ENCODE assay signal across 9 mouse cellular contexts in the genomic region with DNA sequence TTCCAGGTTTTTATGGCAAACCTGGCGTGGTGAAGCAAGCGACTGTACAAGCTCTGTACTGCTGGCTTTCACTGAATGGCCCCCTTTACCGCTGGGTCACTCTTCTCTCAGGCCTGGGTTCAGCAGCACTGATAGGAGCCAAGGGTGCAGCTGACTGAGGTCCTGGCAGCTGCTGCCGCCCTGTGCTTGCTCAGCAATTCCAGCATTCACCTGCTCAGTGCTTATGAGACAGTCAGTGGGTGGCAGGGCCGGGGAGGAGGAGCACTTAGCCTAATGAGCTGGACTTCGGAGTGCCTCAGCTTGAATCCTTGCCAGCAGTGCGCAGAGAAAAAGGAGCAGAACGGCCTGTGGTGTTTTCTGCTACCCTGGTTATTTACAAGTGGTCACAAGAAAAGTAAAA.
DNase-seq lines count a peak whose midpoint lies in the region; ATAC-seq and TF ChIP-seq lines count a peak whose summit lies in the region.
"Had no signal": no experiment of that assay in that cellular context is flagged by ENCODE, and none has a peak within 500 bp of the region (broad histone marks: within the 10 kb centered on the region; RNA-seq: fewer than 3 reads in every experiment).

No protein-coding gene starts in this region.

- H3K27ac ChIP-seq in hindbrain, embryonic 12.5 days: no peak overlapping the region
- no peak overlapping the region for H3K27ac ChIP-seq in hindbrain, embryonic 11.5 days (ENCODE audit: low read depth, low read length)
- no peak overlapping the region for H3K27ac ChIP-seq in forebrain, postnatal 0 days (ENCODE audit: low read depth, low read length)
- H3K27ac ChIP-seq in limb, embryonic 14.5 days (replicated peaks; ENCODE audit: low read depth, low read length): no peak overlapping the region
- H3K27ac ChIP-seq: heart, embryonic 15.5 days had no signal

- no peak for DNase-seq in hindbrain, embryonic 11.5 days (ENCODE audit: low spot score)
- DNase-seq in ZHBTc4 (ENCODE audit: low read depth, low spot score): peak; percentile 46
- DNase-seq in forebrain, postnatal 0 days: no peak
- peak; percentile 36 for DNase-seq in limb, embryonic 14.5 days (ENCODE audit: low spot score)
- no peak for DNase-seq in spleen, postnatal 14 days (ENCODE audit: low spot score in 2 of 2)
- DNase-seq in frontal cortex, postnatal 25 days (ENCODE audit: low spot score in 2 of 2): no peak
- DNase-seq in left cerebral cortex, adult 11 months (ENCODE audit: low spot score): no peak

- no peak overlapping the region for H3K9ac ChIP-seq in hindbrain, embryonic 12.5 days
- no peak overlapping the region for H3K9ac ChIP-seq in hindbrain, embryonic 11.5 days (ENCODE audit: low read depth, low read length)
- H3K9ac ChIP-seq in forebrain, postnatal 0 days: no peak overlapping the region
- no peak overlapping the region for H3K9ac ChIP-seq in limb, embryonic 14.5 days (ENCODE audit: low read depth, low read length, severe bottlenecking)
- H3K9ac ChIP-seq: heart, embryonic 15.5 days had no signal

- TF ChIP-seq CTCF in forebrain, postnatal 0 days (IDR thresholded peaks at IDR 0.05; ENCODE audit: low read depth): no peak

- 0 out of 2 replicates have a peak, but pooled peaks cover 3% of the 10 kb centered on the region for H3K4me1 ChIP-seq in hindbrain, embryonic 12.5 days
- H3K4me1 ChIP-seq in hindbrain, embryonic 11.5 days (replicated peaks; ENCODE audit: control insufficient read depth, insufficient read depth, low read length): peaks cover 2% of the 10 kb centered on the region; the same call in 1 of the 2 replicates
- no peaks in the 10 kb centered on the region for H3K4me1 ChIP-seq in forebrain, postnatal 0 days (ENCODE audit: insufficient read depth)
- H3K4me1 ChIP-seq in limb, embryonic 14.5 days (ENCODE audit: control insufficient read depth, insufficient read depth, low read length): peaks cover 8% of the 10 kb centered on the region

- H3K36me3 ChIP-seq in hindbrain, embryonic 12.5 days: no peaks in the 10 kb centered on the region
- H3K36me3 ChIP-seq in hindbrain, embryonic 11.5 days (ENCODE audit: control insufficient read depth, insufficient read depth, low read length): no peaks in the 10 kb centered on the region
- no peaks in the 10 kb centered on the region for H3K36me3 ChIP-seq in forebrain, postnatal 0 days (ENCODE audit: insufficient read depth)
- no peaks in the 10 kb centered on the region for H3K36me3 ChIP-seq in limb, embryonic 14.5 days (ENCODE audit: control insufficient read depth, insufficient read depth, low read length)
- H3K36me3 ChIP-seq: heart, embryonic 15.5 days had no signal

- peak; percentile 63; the same call in 1 of the 2 replicates for ATAC-seq in hindbrain, embryonic 12.5 days (ENCODE audit: low FRiP score)
- no peak for ATAC-seq in hindbrain, embryonic 11.5 days (ENCODE audit: low FRiP score)
- peak; percentile 51; the same call in 1 of the 2 replicates for ATAC-seq in forebrain, postnatal 0 days
- ATAC-seq in limb, embryonic 14.5 days (ENCODE audit: low FRiP score, low read depth): no peak

- no peaks in the 10 kb centered on the region for H3K9me3 ChIP-seq in hindbrain, embryonic 12.5 days (replicated peaks)
- no peaks in the 10 kb centered on the region for H3K9me3 ChIP-seq in hindbrain, embryonic 11.5 days (ENCODE audit: control insufficient read depth, low read length)
- H3K9me3 ChIP-seq in forebrain, postnatal 0 days (ENCODE audit: low read length): no peaks in the 10 kb centered on the region
- H3K9me3 ChIP-seq in limb, embryonic 14.5 days (ENCODE audit: control insufficient read depth, low read length): no peaks in the 10 kb centered on the region
- H3K9me3 ChIP-seq: heart, embryonic 15.5 days had no signal

- no peak overlapping the region for H3K4me3 ChIP-seq in hindbrain, embryonic 12.5 days
- H3K4me3 ChIP-seq in hindbrain, embryonic 11.5 days (ENCODE audit: low read depth, low read length): no peak overlapping the region
- H3K4me3 ChIP-seq in forebrain, postnatal 0 days (ENCODE audit: low read depth, low read length): no peak overlapping the region
- no peak overlapping the region for H3K4me3 ChIP-seq in limb, embryonic 14.5 days (replicated peaks; ENCODE audit: low read length)
- H3K4me3 ChIP-seq: heart, embryonic 15.5 days had no signal

- no peak overlapping the region for H3K4me2 ChIP-seq in hindbrain, embryonic 12.5 days (replicated peaks)
- H3K4me2 ChIP-seq in hindbrain, embryonic 11.5 days (replicated peaks; ENCODE audit: low read depth, low read length): no peak overlapping the region
- H3K4me2 ChIP-seq in forebrain, postnatal 0 days (ENCODE audit: low read depth): no peak overlapping the region
- H3K4me2 ChIP-seq in limb, embryonic 14.5 days (replicated peaks; ENCODE audit: low read depth, low read length, severe bottlenecking): no peak overlapping the region
- H3K4me2 ChIP-seq: heart, embryonic 15.5 days had no signal

- TF ChIP-seq POLR2A in limb, embryonic 14.5 days (IDR thresholded peaks at IDR 0.05; ENCODE audit: borderline replicate concordance, extremely low read depth, insufficient read depth, insufficient read length): no peak

- WGBS in hindbrain, embryonic 12.5 days: 42% methylated on average over 8 of the region's 8 CpGs
- 46% methylated on average over 8 of the region's 8 CpGs for WGBS in hindbrain, embryonic 11.5 days
- WGBS in forebrain, postnatal 0 days: 18% methylated on average over 8 of the region's 8 CpGs
- WGBS in limb, embryonic 14.5 days: 28% methylated on average over 8 of the region's 8 CpGs

- H3K27me3 ChIP-seq in hindbrain, embryonic 12.5 days: no peaks in the 10 kb centered on the region
- H3K27me3 ChIP-seq in hindbrain, embryonic 11.5 days (ENCODE audit: control insufficient read depth, insufficient read depth, low read length): no peaks in the 10 kb centered on the region
- no peaks in the 10 kb centered on the region for H3K27me3 ChIP-seq in forebrain, postnatal 0 days (ENCODE audit: insufficient read depth, low read length)
- H3K27me3 ChIP-seq in limb, embryonic 14.5 days (ENCODE audit: control insufficient read depth, insufficient read depth, low read length): no peaks in the 10 kb centered on the region
- H3K27me3 ChIP-seq: heart, embryonic 15.5 days had no signal

Comparison
In these comparisons a context has a peak if more than half of its experiments do, and no peak if none do; other contexts are left out.
1. ATAC-seq: peak in hindbrain, embryonic 12.5 days (single experiment) and forebrain, postnatal 0 days (single experiment); none in hindbrain, embryonic 11.5 days (single experiment) and limb, embryonic 14.5 days (single experiment).
2. DNase-seq: peak in ZHBTc4 (single experiment) and limb, embryonic 14.5 days (single experiment); none in hindbrain, embryonic 11.5 days (single experiment), forebrain, postnatal 0 days (single experiment), spleen, postnatal 14 days (0 of 2), frontal cortex, postnatal 25 days (0 of 2) and left cerebral cortex, adult 11 months (single experiment).